Mouse (Mus musculus): ENCODE results near the gene Atp6v0d1. TPM values are rescaled to one million over a fixed set of nuclear protein-coding genes. Genes with fewer than 3 reads are reported as not detected.

Atp6v0d1 gene
- total and polyA plus RNA-seq, 3 experiments, result 48.8 to 53.6 (median 51.0) TPM

GRCm38 (mm10) chr8:105499787-105500186, 66.1 kb downstream of the Atp6v0d1 start:
- peaks cover 0 to 15% of the 10 kb centered on the region in 2 experiments; a peak in 2 of 4 replicates for H3K4me1 ChIP-seq (ENCODE audit: control insufficient read depth in 1 of 2, insufficient read depth in 2 of 2)

GRCm38 (mm10) chr8:105496439-105497180, 69.2 kb downstream of the Atp6v0d1 start, which contains the start of gene Zdhhc1:
Gene Zdhhc1 (minus strand): TSS chr8:105496902.
- no peaks in the 10 kb centered on the region for H3K9me3 ChIP-seq (replicated peaks; ENCODE audit: low read length)
- TF ChIP-seq ZMIZ1 (IDR thresholded peaks at IDR 0.05; ENCODE audit: low read depth, low read length) (no peak), POLR2A (IDR thresholded peaks at IDR 0.05; ENCODE audit: low read depth, low read length) (peak; percentile 66), USF1 (IDR thresholded peaks at IDR 0.05; ENCODE audit: low read depth, low read length) (peak; percentile 46), CTCF (conservative IDR thresholded peaks at IDR 0.05 in 1 of 2, IDR thresholded peaks at IDR 0.05 in 1 of 2; ENCODE audit: low read depth in 2 of 2, low read length in 2 of 2) (peak in 1 of 2 experiments; percentile 65; a peak in 2 of 4 replicates), IRF4 (IDR thresholded peaks at IDR 0.05; ENCODE audit: low read depth, low read length) (no peak; the same call in 1 of the 2 replicates), JUN (IDR thresholded peaks at IDR 0.05; ENCODE audit: insufficient read depth, low read depth, low read length) (no peak), PAX5 (IDR thresholded peaks at IDR 0.05; ENCODE audit: low read length) (no peak), BHLHE40 (IDR thresholded peaks at IDR 0.05; ENCODE audit: low read depth, low read length) (peak; percentile 59), NRF1 (IDR thresholded peaks at IDR 0.05; ENCODE audit: low read depth, low read length) (peak; percentile 37; the same call in 1 of the 2 replicates), ELF1 (IDR thresholded peaks at IDR 0.05; ENCODE audit: low read depth, low read length) (peak; percentile 49; the same call in 1 of the 2 replicates), SIN3A (IDR thresholded peaks at IDR 0.05; ENCODE audit: low read length) (peak; percentile 69), ZNF384 (IDR thresholded peaks at IDR 0.05; ENCODE audit: low read depth, low read length) (no peak), HCFC1 (IDR thresholded peaks at IDR 0.05; ENCODE audit: low read depth, low read length) (peak; percentile 68), SMC3 (IDR thresholded peaks at IDR 0.05; ENCODE audit: low read depth, low read length) (no peak), UBTF (IDR thresholded peaks at IDR 0.05; ENCODE audit: low read depth, low read length) (peak; percentile 76; the same call in 1 of the 2 replicates), MXI1 (IDR thresholded peaks at IDR 0.05; ENCODE audit: low read depth, low read length) (peak; percentile 94), KAT2A (IDR thresholded peaks at IDR 0.05; ENCODE audit: insufficient replicate concordance, low read length) (no peak), POLR2AphosphoS2 (IDR thresholded peaks at IDR 0.05; ENCODE audit: low read depth, low read length) (no peak), MAX (IDR thresholded peaks at IDR 0.05; ENCODE audit: low read length) (peak; percentile 71), MYC (IDR thresholded peaks at IDR 0.05; ENCODE audit: low read depth, low read length) (no peak), TCF12 (IDR thresholded peaks at IDR 0.05; ENCODE audit: low read depth, low read length) (no peak)
- peaks cover 0 to 15% of the 10 kb centered on the region in 2 experiments; a peak in 2 of 4 replicates for H3K4me1 ChIP-seq (ENCODE audit: control insufficient read depth in 1 of 2, insufficient read depth in 2 of 2)
- in situ Hi-C loops (cut with MboI; ENCODE audit: low pct_ligation_motif_present, low pct_unique_long_range_greater_than_20kb, low sequenced_read_pairs) (no loop called here), dilution Hi-C loops (cut with MboI; ENCODE audit: extremely low pct_ligation_motif_present, extremely low pct_unique_long_range_greater_than_20kb, low sequenced_read_pairs) (no loop called here)
- H3K4me2 ChIP-seq (ENCODE audit: insufficient read depth, low read depth, poor library complexity, severe bottlenecking), result peak within 1 kb of the TSS; percentile 67
- H3K27me3 ChIP-seq (replicated peaks), result no peaks in the 10 kb centered on the region
- DNase-seq (ENCODE audit: extremely low read depth), result peak; percentile 70
- peak within 1 kb of the TSS; percentile 44 for H3K9ac ChIP-seq (ENCODE audit: insufficient read depth, low read depth)
- peak within 1 kb of the TSS; percentile 58 to 88 (median 71) for H3K4me3 ChIP-seq (replicated peaks in 1 of 3; ENCODE audit: low read depth in 2 of 3, low read length in 2 of 3, poor library complexity in 1 of 3)
- H3K27ac ChIP-seq (ENCODE audit: insufficient read depth, low read depth), result no peak within 1 kb of the TSS
- no peaks in the 10 kb centered on the region for H3K36me3 ChIP-seq (replicated peaks in 1 of 2; ENCODE audit: control insufficient read depth in 1 of 2, insufficient read depth in 1 of 2, low read length in 1 of 2)
- H3K79me2 ChIP-seq (replicated peaks; ENCODE audit: control insufficient read depth, extremely low read depth, insufficient read depth, poor library complexity, severe bottlenecking), result no peaks in the 10 kb centered on the region

More at GRCm38 (mm10) chr8:105499787-105500186, 66.1 kb downstream of the Atp6v0d1 start:
- peak overlapping the region; percentile 1 for H3K4me2 ChIP-seq (ENCODE audit: insufficient read depth, low read depth, poor library complexity, severe bottlenecking)
- in situ Hi-C loops (cut with MboI; ENCODE audit: low pct_ligation_motif_present, low pct_unique_long_range_greater_than_20kb, low sequenced_read_pairs), result no loop called here
- H3K27ac ChIP-seq (ENCODE audit: insufficient read depth, low read depth), result no peak overlapping the region
- DNase-seq (ENCODE audit: extremely low read depth), result no peak
- no peaks in the 10 kb centered on the region for H3K79me2 ChIP-seq (replicated peaks; ENCODE audit: control insufficient read depth, extremely low read depth, insufficient read depth, poor library complexity, severe bottlenecking)
- no peaks in the 10 kb centered on the region for H3K27me3 ChIP-seq (replicated peaks)
- H3K9ac ChIP-seq (ENCODE audit: insufficient read depth, low read depth), result no peak overlapping the region
- no peaks in the 10 kb centered on the region for H3K36me3 ChIP-seq (replicated peaks in 1 of 2; ENCODE audit: control insufficient read depth in 1 of 2, insufficient read depth in 1 of 2, low read length in 1 of 2)
- H3K4me3 ChIP-seq (replicated peaks in 1 of 3; ENCODE audit: low read depth in 2 of 3, low read length in 2 of 3, poor library complexity in 1 of 3), result no peak overlapping the region
- TF ChIP-seq BHLHE40 (IDR thresholded peaks at IDR 0.05; ENCODE audit: low read depth, low read length), result no peak
- TF ChIP-seq SMC3 (IDR thresholded peaks at IDR 0.05; ENCODE audit: low read depth, low read length), result no peak
- no peak for TF ChIP-seq GABPA (IDR thresholded peaks at IDR 0.05; ENCODE audit: insufficient replicate concordance, low read depth, low read length)
- TF ChIP-seq MYC (IDR thresholded peaks at IDR 0.05; ENCODE audit: low read depth, low read length), result no peak
- no peak for TF ChIP-seq JUND (conservative IDR thresholded peaks at IDR 0.05; ENCODE audit: low read depth, low read length)
- no peak for TF ChIP-seq EP300 (IDR thresholded peaks at IDR 0.05; ENCODE audit: low read length)
- TF ChIP-seq TBP (conservative IDR thresholded peaks at IDR 0.05; ENCODE audit: low read depth, low read length), result no peak
- TF ChIP-seq TCF12 (IDR thresholded peaks at IDR 0.05; ENCODE audit: low read depth, low read length), result no peak
- no peak for TF ChIP-seq POLR2A (IDR thresholded peaks at IDR 0.05; ENCODE audit: low read depth, low read length)
- TF ChIP-seq E2F4 (IDR thresholded peaks at IDR 0.05; ENCODE audit: insufficient replicate concordance, low read depth, low read length), result no peak
- no peak for TF ChIP-seq SIN3A (IDR thresholded peaks at IDR 0.05; ENCODE audit: low read length)
- TF ChIP-seq HCFC1 (IDR thresholded peaks at IDR 0.05; ENCODE audit: low read depth, low read length), result no peak
- TF ChIP-seq PAX5 (IDR thresholded peaks at IDR 0.05; ENCODE audit: low read length), result no peak
- TF ChIP-seq MEF2A (IDR thresholded peaks at IDR 0.05; ENCODE audit: borderline replicate concordance, low read depth, low read length), result no peak
- no peak for TF ChIP-seq NRF1 (IDR thresholded peaks at IDR 0.05; ENCODE audit: low read depth, low read length)
- no peak for TF ChIP-seq POLR2AphosphoS2 (IDR thresholded peaks at IDR 0.05; ENCODE audit: low read depth, low read length)
- TF ChIP-seq JUN (IDR thresholded peaks at IDR 0.05; ENCODE audit: insufficient read depth, low read depth, low read length), result no peak
- dilution Hi-C loops (cut with MboI; ENCODE audit: extremely low pct_ligation_motif_present, extremely low pct_unique_long_range_greater_than_20kb, low sequenced_read_pairs), result no loop called here
- H3K9me3 ChIP-seq (replicated peaks; ENCODE audit: low read length), result no peaks in the 10 kb centered on the region
